Mouse (Mus musculus) bone marrow, adult 2 months (tissue): Measurements from ENCODE around the gene Elmo1.

Experiments used
- CTCF ChIP-seq: fragments of 200-500 bp; IDR thresholded peaks from 2 replicates; pipeline ENCODE4 v1.5.1; 2011; ENCODE audit warnings: low read length, control low read depth; ENCODE audit not compliant: control insufficient read depth, insufficient read depth
- POLR2A ChIP-seq: fragments of 200-500 bp; IDR thresholded peaks from 2 replicates; pipeline ENCODE4 v1.6.1; 2011; ENCODE audit warnings: low read depth, mild to moderate bottlenecking, control low read depth, low read length, borderline replicate concordance; ENCODE audit not compliant: control insufficient read depth

DNA sequence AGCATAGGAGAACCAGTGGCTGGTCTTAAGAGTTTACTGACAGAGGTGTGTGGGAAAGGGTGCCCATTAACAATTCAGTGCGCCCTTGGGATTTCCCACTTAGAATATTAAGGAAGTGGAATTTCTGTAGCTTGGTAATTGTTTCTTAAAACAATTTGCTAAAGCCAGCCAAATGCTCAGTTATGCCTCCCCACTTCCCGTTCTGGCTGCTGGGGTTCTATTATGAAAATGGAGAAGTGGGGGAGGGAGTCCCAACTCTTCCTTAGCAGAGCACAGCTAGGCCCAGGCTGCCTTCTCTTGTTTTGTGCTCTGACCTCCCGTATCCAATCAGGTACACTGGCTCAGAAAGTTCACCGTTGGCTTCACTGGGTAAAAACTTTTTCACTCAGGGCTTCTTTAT, 37.2 kb downstream of the Elmo1 start:
- TF ChIP-seq CTCF (no peak), POLR2A (no peak)
